Mouse (Mus musculus) gastrocnemius, postnatal 25 days (tissue): ENCODE results near the gene Polr2l. TPM values are rescaled to one million over a fixed set of nuclear protein-coding genes. Genes with fewer than 3 reads are reported as not detected.
"Not testable (repeated sequence)": the region's sequence is repeated elsewhere in the genome, so short reads cannot be mapped to it uniquely, and the experiment has no call there.

ENCODE experiments used
- DNase-seq: peaks from one replicate; pipeline ENCODE4 v3.0.0; 2022
- total RNA-seq, 2 experiments: library from RNA; stranded (reverse); gene quantifications; 1 replicate in 1 of 2; 2 replicates in 1 of 2; pipeline ENCODE4 v1.2.3; 2021

Polr2l gene
- total RNA-seq, 2 experiments from 2014 or later: 55.2 to 56.0 TPM

DNA sequence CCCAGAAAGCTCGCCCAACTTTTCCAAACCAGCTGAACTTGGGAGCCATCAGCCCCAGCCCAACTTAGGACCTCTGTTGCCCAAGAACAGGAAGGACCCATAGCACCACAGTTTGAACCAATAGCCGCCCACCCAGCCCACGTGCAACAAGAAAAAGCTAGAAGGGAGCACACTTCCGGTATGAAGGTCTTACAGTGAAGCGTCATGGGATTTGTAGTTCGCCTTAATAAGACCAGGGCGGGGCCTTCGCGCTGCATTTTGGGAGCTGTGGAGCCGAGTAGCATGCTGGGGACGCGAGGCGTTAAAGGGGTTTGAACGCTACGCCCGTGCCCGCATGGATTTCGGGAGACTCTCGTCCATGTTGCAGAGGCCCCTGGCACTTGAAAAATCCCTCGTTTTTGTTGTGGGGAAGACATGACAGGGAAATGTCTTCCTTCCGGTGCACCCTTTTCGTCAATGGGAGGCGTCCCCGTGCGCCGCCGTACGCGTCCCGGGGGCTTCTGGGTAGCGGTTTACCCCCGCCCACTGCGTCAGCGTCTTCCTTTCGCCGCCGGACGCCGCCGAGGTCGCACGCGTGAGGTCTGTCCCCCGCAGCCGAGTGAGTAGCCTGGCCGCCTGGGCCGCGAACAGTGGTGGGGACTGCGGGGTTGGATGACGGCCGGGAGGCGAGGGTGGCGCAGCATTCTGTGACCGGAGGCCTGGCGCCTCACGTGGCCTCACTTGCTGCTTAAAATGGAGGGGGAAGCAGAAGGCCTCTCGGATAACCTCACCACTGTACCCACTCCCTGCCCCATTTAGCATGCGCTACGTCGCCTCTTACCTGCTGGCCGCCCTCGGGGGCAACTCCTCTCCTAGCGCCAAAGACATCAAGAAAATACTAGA, 27.6 kb downstream of the Polr2l start, which contains the start of gene Rplp2:
TSS of gene Rplp2 (plus strand) at position 261 of the 882 bp plus-strand sequence.
- peak; percentile 93 for DNase-seq

DNA sequence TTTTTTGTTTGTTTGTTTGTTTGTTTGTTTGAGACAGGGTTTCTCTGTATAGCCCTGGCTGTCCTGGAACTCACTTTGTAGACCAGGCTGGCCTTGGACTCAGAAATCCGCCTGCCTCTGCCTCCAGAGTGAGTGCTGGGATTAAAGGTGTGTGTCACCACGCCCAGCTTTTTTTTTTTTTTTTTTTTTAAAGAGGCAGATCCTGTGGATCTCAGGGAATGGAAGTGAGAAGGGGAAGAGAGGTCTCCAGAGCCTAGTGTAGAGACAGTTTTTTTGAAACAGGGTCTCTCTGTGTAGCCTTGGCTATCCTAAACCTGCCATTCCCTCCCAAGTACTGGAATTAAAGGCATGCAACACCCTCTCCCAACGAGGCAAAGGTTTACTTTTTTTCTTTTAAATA, 28.6 kb downstream of the Polr2l start:
- not testable (repeated sequence) for DNase-seq

DNA sequence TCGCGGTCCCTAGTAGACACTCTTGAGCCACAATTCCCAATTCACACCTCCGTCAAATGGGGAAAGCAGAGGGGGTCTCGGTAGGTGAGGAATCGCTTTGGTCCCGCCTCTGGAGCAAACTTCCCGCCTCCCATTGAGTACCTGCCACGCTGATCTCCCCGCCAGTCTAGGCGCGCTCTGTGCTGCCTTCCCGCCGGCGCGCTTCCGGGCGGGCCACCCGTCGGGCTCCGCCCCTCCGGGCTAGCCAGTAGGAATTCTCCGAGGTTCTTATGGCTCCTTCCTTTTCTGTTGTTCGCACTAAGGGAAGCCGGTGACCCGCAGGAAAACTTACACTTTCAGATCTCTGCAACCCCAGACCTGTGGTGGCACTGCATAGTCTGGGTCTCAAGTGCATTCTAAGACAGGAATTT, 31.1 kb downstream of the Polr2l start, which contains the start of gene Pidd1:
TSS of gene Pidd1 (minus strand) at position 198 of the 410 bp plus-strand sequence.
- DNase-seq: peak; percentile 59

DNA sequence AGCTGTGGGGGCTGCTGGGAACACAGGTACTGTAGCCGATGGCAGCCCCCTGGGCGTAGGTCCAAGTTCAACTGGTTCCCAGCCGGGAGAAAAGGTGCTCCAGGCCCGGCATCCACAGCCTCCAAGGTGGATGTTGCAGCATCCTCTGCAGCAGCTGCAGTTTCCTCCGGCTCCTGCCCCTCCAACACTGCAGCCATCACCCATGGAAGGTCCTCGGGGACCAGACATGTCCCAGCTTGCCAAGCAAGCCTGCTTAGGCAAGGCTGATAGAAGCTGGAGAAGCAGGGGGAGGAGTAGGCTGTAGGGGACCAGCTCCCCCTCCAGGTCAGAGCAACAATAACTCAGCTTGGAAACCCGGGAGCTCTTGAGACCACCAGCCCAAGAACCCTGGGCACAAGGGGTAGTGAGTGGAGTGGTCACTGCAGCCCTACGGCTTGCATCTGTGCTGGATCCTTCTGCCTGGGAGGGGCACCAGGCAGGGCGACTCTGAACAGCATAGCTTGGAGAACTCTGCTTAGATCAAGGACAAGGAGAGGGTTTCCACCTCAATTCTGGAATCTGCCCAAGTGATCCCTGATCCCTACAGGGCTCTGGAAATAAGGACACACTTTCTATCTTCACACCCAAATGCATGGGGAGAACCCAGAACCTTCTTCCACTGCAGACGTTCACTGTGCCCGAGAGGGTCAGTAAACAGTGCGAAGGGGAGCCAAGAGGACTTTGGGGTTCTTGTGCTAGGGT, 31.7 kb downstream of the Polr2l start:
- DNase-seq: no peak

DNA sequence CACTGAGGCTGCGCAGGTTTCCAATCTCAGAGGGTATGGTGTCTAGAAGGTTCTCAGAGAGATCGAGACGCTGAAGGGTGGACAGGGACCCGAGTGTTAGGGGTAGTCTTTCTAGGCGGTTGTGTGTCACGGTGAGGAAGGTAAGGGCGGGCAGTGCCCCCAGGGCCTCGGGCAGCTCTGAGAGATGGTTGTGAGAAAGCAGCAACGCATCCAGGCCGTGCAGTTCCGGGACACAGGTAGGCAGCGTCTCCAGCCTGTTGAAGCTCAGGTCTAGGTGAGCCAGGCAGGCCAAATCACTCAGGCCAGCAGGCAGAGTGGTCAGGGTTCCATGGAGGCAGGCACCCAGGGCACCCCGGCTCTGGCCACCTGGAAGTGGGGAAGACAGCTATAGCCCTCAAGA, 32.7 kb downstream of the Polr2l start:
- DNase-seq: no peak

DNA sequence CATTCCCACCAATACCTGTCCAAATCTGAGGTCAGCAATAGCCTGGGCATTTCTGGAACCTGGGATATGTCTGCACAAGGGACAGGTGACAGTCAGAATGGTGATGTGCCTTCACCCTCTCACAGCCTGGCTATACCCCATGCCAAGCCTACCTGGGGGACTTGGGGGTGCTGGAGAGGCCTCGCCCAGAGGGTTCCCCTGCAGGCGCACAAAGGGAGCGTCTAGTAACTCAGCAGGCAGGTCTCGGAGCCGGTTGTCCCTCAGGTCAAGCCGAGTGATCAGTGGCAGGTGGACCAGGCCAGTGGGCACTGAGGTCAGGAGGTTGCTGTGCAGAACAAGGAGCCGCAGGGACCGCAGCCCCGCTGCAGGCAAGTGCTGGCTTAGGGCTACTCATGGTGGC, 33.5 kb downstream of the Polr2l start:
- no peak for DNase-seq

DNA sequence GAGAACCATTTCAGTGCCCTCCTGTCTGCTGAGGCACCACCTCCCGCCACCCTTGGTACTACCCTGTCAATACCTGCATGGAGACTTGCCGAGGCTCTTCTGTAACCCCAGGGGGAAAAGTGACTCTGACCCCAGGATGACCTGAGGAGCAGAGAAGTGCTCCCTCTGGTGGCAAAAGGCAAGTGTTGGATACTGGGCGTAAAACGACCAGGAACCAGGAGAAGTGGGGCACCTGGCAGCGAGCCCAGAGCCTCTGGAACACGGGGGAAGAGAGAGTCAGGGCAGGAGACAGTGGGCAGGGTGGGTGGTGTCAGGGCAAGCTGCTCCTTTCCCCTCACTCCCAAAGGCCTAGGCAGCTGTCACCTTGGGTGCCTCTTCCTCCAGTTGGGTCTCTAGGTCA, 34.3 kb downstream of the Polr2l start:
- peak; percentile 52 for DNase-seq

DNA sequence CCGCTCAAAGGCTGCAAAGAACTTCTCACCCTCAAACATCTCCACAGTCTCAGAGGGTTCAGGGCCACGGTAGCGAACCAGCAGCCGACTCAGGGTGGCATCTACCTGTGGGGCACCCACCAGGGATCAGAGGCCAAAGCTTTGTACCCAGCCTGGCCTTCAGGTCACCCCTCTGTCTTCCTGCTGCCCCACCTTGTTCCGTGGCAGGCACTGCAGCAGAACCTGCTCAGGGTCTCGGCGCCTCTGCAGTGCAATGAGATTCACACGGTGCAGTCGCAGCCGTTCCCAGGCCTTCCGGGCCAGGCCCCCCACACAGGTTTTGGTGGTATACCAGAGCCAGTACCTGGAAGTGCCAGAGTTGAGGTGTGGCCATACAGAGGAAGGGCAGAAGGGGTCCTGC, 35.1 kb downstream of the Polr2l start:
- DNase-seq: no peak

DNA sequence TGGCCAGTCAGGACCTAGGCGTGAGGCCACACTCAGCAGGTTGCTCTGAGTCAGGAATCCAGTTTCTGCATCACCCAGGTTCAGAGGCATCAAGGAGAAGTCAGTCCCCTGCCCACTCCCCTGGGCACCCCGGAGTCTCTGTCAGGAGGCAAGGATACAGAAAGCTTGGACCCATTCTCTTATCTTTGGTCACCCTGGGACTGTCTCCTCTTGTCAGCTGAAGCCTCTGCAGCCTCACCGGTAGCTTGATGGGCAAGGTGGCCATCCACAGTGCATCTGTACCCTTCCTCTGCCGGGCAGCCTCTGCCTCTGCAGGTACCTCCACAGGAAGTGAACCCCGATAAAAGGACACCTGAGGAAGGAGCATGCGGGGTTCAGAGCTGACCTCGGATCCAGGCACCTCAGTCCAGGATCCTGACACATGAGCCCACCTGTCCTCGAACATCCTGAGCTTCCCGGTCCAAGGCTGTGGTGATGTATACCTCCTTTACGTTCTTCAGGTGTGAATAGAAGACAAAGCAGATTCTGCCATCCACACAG, 35.7 kb downstream of the Polr2l start:
- no peak for DNase-seq

DNA sequence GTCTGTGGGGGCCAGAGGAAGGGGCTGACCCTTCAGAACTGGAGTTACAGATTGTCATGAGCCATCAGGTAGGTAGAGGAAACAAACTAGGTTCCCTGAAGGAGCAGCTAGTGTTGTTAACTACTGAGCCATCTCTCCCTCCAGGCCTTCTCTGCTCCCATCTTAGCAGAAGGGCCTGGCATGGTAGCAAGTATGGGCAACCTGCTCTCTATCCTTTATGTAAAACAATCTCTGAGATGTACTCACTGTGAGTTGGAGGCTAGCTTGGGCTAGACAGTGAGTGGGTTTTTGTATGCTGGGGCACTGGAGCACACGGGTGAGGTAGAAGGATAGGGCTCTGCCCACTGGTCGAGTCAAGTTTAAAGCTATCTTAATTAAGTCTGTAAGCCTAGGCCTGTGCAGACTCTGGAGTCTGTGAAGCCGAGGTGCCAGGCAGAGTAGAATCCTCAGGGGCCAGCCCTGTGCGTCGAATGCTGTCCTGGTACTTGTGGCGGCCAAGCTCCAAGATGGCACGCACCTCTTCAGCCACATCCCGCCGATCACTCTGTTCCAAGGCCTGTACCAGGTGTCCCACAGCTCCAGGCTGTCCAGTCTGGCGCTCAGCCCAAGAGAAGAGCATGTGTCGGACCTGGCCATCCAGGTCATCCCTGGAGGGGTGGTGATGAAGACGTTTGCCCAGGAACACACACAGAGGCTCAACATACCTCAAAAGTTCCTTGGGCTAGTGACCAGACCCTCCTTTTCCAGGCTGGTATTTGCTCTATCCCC, 36.5 kb downstream of the Polr2l start:
- no peak for DNase-seq

DNA sequence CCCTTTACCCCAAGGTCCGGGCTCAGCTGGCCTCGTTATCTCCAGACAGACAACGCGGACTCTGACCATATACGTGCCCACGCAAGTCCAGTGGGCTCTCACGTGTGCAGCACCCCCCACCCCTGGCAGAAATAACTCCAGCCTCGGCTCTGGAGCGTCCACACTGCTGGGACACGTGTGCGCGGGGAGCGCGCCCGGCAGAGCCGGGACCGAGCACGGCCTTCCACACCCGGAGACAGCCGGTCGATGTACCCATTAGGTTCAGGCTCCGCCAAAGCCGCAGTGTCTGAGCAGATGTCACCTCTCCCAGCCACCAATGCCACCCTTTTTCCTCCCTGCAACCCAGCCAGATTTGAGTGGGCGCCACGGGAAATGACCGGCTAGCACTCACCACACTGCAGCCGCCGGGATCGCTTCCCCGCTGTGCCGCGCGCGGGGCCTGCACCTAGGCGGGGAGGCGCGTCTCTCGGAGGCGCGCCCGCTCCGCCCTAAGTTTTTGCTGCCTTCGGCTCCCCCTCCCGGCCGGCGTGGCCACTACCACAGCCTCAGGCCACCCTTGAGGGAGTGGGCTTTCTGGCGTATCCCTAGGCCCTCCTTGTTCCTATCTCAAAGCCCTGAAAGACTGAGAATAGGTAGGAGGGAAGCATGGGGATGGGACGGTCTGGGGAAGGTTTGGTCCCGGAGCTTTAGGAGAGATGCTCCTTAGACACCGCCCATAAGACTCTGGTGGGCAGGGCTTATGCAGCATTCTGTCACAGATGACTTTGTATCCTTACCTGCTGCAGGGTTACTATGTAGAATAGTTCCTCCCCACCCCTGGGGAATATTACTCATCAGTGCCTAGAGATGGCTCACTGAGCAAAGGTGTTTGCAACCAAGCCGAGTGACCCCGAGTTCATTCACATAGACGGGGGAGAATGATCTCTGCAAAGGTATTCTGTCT, 37.5 kb downstream of the Polr2l start, which contains the start of gene Slc25a22:
TSS of gene Slc25a22 (minus strand) at position 715 of the 943 bp plus-strand sequence.
- peak; percentile 81 for DNase-seq

DNA sequence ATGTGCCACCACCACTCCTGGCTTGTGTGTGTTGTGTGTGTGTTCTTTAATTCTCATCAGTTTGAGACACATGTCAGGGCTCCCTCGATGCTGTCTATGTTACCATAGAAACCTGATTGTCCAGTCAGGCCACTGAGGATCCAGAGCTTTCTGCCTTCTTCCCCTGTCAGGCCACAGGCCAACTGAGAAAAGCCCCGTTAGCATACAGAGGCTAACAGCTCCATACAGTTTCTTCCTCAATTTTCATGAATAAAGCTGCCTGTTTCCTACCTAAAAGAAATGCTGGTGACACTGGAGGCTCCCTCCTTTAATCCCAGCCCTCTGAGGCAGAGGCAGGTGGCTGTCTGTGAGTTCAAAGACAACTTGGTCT, 38.4 kb downstream of the Polr2l start:
- DNase-seq: no peak

DNA sequence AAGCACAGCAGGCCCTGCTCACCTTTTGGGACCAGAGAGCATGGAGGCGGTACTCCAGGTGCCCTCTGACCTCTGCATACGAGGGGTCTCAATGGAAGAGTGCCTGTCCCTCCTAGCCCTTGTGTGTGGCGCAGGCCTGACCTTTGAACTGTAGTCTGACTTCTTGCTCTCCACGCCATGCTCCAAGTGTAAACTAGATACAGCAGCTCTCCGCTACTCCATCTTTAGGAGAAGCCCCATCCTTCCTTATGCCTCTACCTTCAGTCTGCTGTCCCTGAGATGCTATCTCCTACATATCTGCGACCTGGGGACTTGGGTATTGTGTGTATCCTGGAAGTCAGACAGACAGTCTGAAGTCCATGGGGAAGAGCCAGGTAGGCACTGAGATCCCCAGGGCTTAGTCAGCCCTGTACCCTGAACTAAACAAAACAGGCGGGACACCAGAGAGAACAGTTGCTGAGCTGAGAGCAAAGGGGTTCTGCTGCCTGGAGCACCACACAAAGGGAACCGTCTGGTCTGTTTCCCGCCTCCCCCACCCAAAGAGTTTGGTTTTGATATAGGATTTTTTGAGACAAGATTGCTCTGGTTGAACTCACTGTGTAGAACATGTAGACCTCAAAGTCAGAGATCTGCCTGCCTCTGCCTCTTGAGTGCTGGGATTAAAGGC, 38.9 kb downstream of the Polr2l start:
- no peak for DNase-seq

DNA sequence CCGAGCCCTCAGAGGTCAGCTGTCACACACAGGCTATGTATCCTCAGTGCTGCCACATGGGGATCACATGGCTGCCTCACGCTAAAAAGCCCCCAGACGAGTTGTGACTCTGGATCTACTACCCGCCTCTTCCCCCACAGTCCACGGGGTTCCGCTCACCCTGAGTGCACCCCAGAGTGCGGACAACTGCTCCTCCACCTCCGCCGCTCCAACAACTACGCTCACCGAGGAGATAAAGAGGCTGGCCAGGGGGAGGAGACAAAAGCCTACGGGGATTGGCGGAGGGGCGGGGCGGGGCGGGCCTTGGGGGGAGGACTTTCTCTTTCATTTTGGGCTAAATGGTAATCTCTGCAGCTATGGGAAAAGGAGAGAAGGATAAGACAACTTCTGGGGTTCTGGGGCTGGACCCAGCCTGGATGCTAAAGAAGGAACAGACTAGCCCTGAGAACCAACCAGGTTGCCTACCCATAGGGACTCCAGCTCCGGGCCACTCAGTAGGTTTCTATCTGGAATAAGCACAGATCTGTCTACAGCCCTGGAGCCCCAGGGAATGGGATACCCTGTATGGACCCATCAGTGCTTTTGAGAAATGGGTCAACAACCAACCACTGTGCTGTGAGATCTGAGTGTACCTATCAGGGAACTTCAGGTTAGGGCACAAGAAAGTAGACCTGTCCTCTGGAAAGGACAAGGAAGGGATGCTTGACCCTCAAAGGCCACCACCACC, 39.6 kb downstream of the Polr2l start:
- peak; percentile 60 for DNase-seq

DNA sequence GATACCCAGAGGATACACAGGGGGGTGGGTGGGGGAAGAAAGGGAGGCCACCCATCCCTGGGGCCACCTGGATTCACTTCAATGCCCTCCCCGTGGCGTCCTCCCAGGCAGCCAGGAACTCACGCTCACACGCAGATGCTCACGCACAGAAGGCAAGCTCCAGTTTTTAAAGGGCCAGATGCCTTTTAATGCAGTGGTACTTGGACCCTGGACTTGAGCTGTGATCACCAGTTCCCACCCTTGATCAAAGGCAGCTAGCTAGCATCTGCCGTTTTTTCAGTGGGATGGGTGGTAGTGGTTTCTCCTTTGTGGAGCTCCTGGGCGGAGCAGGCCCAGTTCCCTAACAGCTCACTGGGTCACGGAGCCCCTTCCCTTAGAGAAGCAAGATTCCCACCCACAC, 40.5 kb downstream of the Polr2l start:
- DNase-seq: peak; percentile 58

DNA sequence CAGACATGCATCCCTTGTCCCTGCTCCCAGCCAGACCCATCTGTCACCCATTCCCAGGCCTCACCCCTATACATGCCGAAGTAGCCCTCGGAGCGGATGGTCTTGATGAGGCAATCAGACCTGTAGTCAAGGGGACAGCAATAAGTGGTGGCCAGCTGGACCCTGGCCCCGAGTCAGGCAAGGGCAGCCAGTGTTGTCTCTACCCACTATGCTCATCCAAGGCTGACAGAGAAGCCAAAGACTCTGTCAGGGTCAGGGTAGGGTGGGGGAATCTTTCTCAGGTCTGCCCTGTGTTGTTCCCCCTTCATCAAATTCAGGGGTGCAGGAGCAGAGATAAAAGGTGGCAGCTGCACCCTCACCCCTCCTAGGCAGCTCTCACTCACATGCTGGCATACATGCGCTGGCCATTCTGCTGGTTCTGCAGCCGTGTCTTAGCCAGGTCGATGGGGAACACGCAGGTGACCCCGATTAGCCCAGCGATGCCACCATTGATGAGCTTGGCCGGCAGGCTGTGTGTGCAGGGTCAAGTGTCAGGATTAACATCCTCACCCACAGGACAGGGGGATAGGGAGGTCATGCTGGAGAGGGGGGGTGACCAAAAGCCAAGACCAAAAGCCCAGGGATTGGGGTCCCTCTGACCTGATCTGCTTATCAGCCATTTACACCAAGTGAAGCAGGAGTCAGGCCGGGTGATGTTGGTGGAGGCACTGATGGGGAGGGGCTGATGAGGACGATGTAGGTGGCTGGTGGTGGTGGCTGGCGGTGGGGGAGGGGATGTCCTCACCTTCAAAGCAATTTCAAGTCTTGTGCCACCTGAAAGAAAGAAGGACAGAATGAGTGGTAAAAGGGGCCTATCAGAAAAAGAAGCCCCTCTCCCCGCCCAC, 41.2 kb downstream of the Polr2l start:
- no peak for DNase-seq

DNA sequence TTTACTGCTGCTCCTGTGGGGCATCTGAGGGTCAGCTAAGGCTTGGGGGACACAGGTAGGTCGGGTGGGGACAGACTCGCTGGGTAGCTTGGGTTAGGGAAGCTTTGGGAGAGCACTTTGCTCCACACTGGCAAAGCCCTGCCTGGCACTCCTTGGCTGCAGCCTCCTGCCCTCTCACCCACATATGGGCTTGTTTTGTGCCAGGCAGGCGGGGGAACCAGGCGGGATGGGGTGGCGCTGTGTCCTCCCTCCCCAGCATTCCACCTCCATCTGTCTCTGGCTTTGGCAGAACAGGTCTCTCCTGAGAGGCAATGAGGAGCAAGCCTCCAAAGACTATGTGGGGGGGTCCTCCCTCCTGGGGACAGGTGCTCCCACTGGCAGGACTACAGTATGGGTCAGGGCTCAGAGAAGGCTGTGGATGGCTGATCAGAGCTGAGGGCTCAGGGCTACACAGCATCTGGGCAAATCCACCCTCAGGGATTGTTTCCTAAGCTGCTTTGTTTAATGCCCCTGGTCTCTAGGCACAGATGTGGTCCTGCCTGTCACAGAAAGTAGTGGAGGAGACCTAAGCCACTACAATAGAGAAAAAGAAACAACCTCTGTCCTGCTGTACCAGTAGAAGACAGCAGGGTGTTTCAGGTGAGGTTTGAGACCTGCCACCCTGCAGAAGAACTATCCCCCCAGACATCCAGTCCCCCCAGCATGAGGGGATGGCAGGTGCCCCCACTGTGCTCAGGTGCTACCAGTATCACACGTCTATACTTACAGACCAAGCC, 42.0 kb downstream of the Polr2l start:
- peak; percentile 83 for DNase-seq

DNA sequence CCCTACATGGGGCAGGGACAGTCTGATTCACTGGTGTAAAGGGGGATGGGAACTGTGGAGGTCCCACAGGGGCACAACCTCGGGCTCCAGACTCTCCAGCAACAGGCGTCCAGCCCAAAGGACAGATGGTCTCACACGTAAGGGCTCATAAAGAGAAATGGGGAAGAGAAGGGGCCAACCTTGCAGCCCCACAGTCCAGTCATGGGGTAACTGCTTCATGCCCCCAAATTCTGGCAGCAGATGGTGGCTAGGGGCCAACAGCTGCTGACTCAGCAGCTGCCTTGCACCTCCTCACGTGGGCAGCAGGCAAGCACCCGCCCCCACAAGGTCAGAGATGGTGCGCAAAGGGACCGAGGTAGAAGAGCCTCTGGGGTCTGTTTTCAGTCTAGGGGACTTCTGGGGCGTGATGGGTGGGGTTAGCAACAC, 42.7 kb downstream of the Polr2l start:
- no peak for DNase-seq
